Mouse (Mus musculus) erythroblast, embryonic 14.5 days (primary cell): ENCODE data around the gene St3gal5.

ENCODE experiments used
- GATA1 ChIP-seq: IDR thresholded peaks from 2 replicates; pipeline ENCODE4 v1.6.1; 2012; ENCODE audit warnings: low read length, inconsistent platforms, mixed read lengths
- TAL1 ChIP-seq: IDR thresholded peaks from 3 replicates; pipeline ENCODE4 v1.6.1; 2012; ENCODE audit warnings: low read length, inconsistent platforms, mixed read lengths

- no peak for TF ChIP-seq TAL1
- TF ChIP-seq GATA1: no peak
Measured at GRCm38 (mm10) chr6:72121301-72121700, 23.9 kb downstream of the St3gal5 start.
